Mouse (Mus musculus) B cell, adult 62 days (primary cell): ENCODE measurements around the gene Zranb3. TPM values are rescaled to one million over a fixed set of nuclear protein-coding genes. Genes with fewer than 3 reads are reported as not detected.

Experiments
- total RNA-seq: library from RNA; stranded (reverse); gene quantifications from 4 replicates; pipeline ENCODE4 v1.2.4, GENCODE M21; 2023

Gene Zranb3
- total RNA-seq = 8.9 to 10.5 TPM (median 9.9 TPM) in 4 replicates

DNA sequence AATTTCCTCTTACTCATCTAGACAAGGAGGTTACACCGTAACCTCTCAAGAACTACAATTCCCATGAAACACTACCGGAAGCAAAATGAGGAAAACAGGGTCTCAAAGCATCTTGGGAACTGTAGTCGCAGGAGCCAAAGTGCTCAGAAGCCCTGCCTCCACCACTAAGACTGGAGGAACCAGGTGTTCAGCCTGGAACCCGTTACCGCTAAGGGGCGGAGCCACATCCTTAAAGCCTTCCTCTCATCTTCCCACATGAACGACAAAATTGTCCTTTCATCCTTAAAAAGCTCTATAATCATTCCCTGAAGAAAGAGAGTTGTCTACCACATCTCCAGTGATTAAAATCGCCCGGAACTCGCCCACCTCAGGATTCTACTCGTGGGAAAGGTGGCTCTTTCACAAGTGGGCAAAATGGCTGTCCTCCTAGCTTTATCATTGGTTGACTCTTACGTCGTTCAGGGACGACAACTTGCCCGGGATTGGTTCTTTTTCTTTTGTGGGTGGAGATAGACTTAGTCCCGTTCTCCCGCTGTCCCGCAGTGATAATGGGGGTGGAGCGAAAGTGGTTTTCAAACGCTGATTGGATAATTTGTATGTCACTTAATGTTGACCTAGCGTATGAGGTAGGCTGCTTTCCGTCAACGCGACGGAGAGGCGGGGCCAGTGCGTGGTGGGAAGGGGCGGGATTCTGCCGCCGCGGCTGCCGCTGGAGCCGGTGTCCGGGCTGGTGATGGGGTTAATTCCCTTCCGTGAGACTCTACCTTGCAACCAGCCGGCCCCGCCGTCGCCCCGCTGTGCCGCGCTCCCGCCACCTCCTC is at the start of gene Zranb3, which contains the start of gene R3hdm1:
TSS of gene Zranb3 (minus strand) at position 407 of the 821 bp plus-strand sequence.
TSS of gene R3hdm1 (plus strand) at position 661 of the 821 bp plus-strand sequence.

Other genes with a start within 250 kb of the Zranb3 start
- 7.7 to 8.9 TPM (median 8.2 TPM) in 4 replicates for gene Map3k19, start 248.0 kb downstream of the Zranb3 start, total RNA-seq
- gene Rab3gap1, start 234.3 kb downstream of the Zranb3 start, total RNA-seq = 61.0 to 65.7 TPM (median 64.0 TPM) in 4 replicates
- 125 to 142 TPM (median 135 TPM) in 4 replicates for gene R3hdm1, start 254 bp upstream of the Zranb3 start, total RNA-seq
- 78.7 to 81.8 TPM (median 80.8 TPM) in 4 replicates for gene Ubxn4, start 140.9 kb upstream of the Zranb3 start, total RNA-seq
- 0.09 to 0.46 TPM (median 0.32 TPM) in 4 replicates for gene Lct, start 225.3 kb upstream of the Zranb3 start, total RNA-seq